Mouse (Mus musculus): ENCODE results near the gene Apol7e.

DNA sequence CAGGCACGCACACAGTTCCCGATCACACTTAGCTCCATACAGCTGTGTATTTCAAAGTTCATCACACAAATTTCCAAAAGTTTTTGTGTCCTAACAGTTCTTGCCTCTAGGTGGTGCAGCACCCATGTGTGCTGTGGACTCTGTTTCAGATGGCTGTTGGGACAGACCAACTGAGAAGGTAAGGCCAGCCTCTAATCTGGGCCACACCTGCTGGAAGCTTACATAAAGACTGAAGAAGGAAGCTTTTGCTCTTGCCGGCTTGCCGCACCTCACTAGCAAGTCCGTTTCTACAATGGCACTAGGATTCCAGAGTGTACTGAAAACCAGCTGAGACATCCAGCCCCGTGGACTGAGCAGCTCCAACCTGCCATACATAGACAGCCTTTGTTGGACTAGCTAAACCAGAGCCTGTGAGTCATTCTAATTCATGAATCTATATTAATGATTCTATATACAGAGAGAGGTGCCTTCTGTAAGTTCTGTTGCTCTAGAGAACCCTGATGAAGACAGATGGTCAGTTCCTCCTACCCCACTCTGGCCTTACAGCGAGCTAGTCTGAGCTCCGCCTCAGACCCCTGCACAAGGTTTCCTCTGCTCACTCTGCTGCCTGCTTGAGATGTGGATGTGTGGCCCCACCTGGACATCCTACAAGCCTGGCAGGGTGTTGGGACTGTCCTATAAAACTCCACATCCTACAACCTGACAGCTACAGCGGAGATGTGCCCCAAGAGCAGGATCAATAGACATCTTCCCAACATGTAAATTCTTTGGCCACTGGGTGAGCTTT lies 42.0 kb downstream of the Apol7e start:
- TF ChIP-seq GATA1 (IDR thresholded peaks at IDR 0.05; ENCODE audit: borderline replicate concordance, low read length): no peak
- no peak for TF ChIP-seq FLI1 (IDR thresholded peaks at IDR 0.05; ENCODE audit: low read length)
